Mouse (Mus musculus) brain, embryonic 14.5 days (tissue): ENCODE results near the gene Mymk. TPM values are rescaled to one million over a fixed set of nuclear protein-coding genes. Genes with fewer than 3 reads are reported as not detected.

Experiments
- DNase-seq: peaks from one replicate; pipeline ENCODE4 v3.0.0-alpha.2; 2011; ENCODE audit warnings: low read depth
- CTCF ChIP-seq: fragments of 200-500 bp; IDR thresholded peaks from 2 replicates; pipeline ENCODE4 v1.5.1; 2012; ENCODE audit warnings: inconsistent platforms, mild to moderate bottlenecking, moderate library complexity, borderline replicate concordance; ENCODE audit not compliant: insufficient read depth, insufficient read length; ENCODE audit errors: extremely low read depth
- POLR2A ChIP-seq: fragments of 200-500 bp; IDR thresholded peaks from 2 replicates; pipeline ENCODE4 v1.6.1; 2012; ENCODE audit warnings: mild to moderate bottlenecking, inconsistent platforms, borderline replicate concordance; ENCODE audit not compliant: poor library complexity, insufficient read depth, insufficient read length, severe bottlenecking; ENCODE audit errors: extremely low read depth
- polyA plus RNA-seq: library from polyadenylated mRNA; depleted of rRNA; stranded (reverse); fragments of >200 nt; gene quantifications from 2 replicates; pipeline ENCODE4 v1.2.3, GENCODE M21; 2012

Gene Mymk
- polyA plus RNA-seq, 1 experiment, result 0.26 TPM

GRCm38 (mm10) chr2:27089238-27089637 lies 17.3 kb upstream of the Mymk start:
- no peak for DNase-seq
- TF ChIP-seq POLR2A (no peak), CTCF (no peak)

- no peak for DNase-seq
- TF ChIP-seq POLR2A (no peak), CTCF (no peak)
Observed at GRCm38 (mm10) chr2:27088700-27089099, 16.7 kb upstream of the Mymk start.

- DNase-seq, result no peak
- no peak for TF ChIP-seq POLR2A
- TF ChIP-seq CTCF, result no peak
Observed at GRCm38 (mm10) chr2:27088071-27088644, 16.2 kb upstream of the Mymk start.

- no peak for DNase-seq
- TF ChIP-seq POLR2A, result no peak
- no peak for TF ChIP-seq CTCF
Observed at GRCm38 (mm10) chr2:27087581-27087980, 15.6 kb upstream of the Mymk start.

GRCm38 (mm10) chr2:27086483-27087010 lies 14.6 kb upstream of the Mymk start:
- no peak for DNase-seq

DNA sequence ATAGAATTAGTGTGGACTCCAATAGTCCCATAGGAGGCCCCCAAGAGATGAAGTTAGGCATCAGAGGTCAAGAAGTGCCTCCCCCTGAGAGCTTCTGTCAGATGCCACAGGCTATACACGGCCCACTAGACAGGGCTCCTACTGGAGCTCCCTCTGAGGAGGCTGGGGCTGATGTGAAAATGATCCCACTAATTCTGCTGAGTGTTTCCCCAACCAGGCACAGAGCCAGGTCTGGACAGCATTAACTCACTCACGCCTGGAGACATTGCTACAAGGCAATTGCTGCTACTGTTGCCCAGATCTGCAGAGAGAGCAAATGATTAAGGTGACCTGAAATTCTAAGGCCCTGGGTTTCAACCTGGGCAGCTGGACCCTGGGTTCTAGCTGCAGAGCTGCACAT lies 13.8 kb upstream of the Mymk start:
- DNase-seq, result peak; percentile 57

More at GRCm38 (mm10) chr2:27086483-27087010, 14.6 kb upstream of the Mymk start:
- no peak for TF ChIP-seq CTCF
- no peak for TF ChIP-seq POLR2A

DNA sequence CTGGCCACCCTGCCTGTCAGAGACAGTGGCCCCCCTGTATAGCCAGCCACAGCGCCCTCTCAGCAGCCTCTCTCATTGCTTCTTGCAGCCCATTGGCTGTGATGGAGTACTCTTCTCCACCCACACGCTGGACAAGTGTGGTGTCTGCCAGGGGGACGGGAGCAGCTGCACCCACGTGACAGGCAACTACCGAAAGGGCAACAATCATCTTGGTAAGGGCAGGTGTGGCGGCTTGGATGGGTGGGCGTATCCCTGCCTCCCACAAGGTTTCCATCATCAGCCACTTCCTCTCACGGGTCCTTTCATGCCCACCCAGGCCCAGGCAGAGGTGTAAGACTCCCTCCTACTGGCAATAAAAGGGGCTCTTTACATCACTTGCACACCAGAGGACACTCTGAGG lies 13.0 kb upstream of the Mymk start:
- DNase-seq, result no peak
- TF ChIP-seq CTCF (no peak), POLR2A (no peak)

More for the DNA sequence above, 13.8 kb upstream of the Mymk start:
- no peak for TF ChIP-seq POLR2A
- no peak for TF ChIP-seq CTCF

- TF ChIP-seq CTCF (no peak), POLR2A (no peak)
- DNase-seq, result no peak
Observed at GRCm38 (mm10) chr2:27083761-27084475, 11.9 kb upstream of the Mymk start.

DNA sequence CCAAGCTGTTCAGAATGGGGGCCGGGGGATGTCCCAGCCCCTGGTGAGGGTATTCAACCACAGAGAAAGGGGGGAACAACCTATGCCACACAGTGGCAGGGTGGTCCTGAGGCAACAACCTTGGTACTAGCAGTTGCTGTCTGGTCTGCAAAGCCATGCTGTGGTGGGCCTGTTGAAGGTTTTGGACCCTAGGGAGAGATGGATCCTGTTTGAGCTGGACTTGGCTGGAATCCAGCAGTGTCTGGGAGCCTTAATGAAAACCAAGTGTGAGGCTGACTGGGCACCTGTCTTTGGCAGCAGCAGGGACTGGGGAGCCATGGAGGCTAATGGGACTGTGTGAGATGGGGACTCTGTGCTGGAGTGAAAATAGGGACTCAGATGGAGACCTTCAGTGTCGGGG lies 7.7 kb upstream of the Mymk start:
- peak; percentile 85 for DNase-seq
- TF ChIP-seq POLR2A (no peak), CTCF (no peak)

- TF ChIP-seq POLR2A, result no peak
- no peak for TF ChIP-seq CTCF
- DNase-seq, result peak; percentile 88
Observed at GRCm38 (mm10) chr2:27079152-27079584, 7.2 kb upstream of the Mymk start, which contains the start of gene Adamtsl2. Adamtsl2 (plus strand) TSS chr2:27079379.

GRCm38 (mm10) chr2:27078312-27078711 lies 6.3 kb upstream of the Mymk start:
- TF ChIP-seq CTCF (no peak), POLR2A (no peak)
- no peak for DNase-seq

DNA sequence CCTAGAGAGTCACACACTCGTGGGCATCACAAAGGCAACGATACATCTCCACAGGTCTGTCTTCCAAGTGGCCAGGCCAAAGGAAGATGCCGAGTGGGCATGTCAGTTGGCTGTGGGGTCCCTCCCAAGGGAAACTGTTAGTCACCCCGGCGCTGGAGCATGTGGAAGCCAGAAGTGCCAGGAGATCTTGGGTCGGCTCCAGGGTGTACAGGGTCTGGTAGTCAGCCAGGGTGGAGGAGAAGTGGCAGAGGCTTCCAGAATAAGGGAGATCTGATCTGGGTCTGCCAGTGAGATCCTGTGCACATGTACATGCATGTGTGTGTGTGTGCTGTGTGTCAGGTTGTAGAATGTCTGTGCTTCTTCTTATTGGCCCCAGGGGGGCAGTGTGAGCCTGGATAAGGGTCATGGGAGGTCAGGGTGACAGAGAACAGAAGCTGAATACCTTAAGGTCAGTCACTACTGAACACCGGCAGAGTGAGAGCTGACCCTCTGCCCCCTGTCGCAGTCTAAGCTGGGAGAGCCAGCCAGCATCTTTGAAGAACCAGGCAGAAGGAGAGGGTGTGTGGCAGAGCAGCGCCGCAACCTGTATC lies 5.8 kb upstream of the Mymk start:
- TF ChIP-seq POLR2A (no peak), CTCF (no peak)
- no peak for DNase-seq

- TF ChIP-seq CTCF, result peak; percentile 61; the same call in 1 of the 2 replicates
- TF ChIP-seq POLR2A, result no peak
- DNase-seq, result no peak
Observed at GRCm38 (mm10) chr2:27075485-27075884, 3.5 kb upstream of the Mymk start.
